Mouse (Mus musculus) thymus, adult 2 months (tissue): ENCODE measurements around the gene Epha1.

Experiments
- CTCF ChIP-seq: fragments of 200-500 bp; IDR thresholded peaks from 2 replicates; pipeline ENCODE4 v1.5.1; 2012; ENCODE audit warnings: mild to moderate bottlenecking, control low read depth, low read length, moderate library complexity, borderline replicate concordance; ENCODE audit not compliant: control insufficient read depth, poor library complexity, insufficient read depth; ENCODE audit errors: extremely low read depth
- POLR2A ChIP-seq: fragments of 200-500 bp; IDR thresholded peaks from 2 replicates; pipeline ENCODE4 v1.6.1; 2012; ENCODE audit warnings: mild to moderate bottlenecking, low read length, control low read depth, moderate library complexity; ENCODE audit not compliant: control insufficient read depth, poor library complexity, insufficient read depth; ENCODE audit errors: extremely low read depth

DNA sequence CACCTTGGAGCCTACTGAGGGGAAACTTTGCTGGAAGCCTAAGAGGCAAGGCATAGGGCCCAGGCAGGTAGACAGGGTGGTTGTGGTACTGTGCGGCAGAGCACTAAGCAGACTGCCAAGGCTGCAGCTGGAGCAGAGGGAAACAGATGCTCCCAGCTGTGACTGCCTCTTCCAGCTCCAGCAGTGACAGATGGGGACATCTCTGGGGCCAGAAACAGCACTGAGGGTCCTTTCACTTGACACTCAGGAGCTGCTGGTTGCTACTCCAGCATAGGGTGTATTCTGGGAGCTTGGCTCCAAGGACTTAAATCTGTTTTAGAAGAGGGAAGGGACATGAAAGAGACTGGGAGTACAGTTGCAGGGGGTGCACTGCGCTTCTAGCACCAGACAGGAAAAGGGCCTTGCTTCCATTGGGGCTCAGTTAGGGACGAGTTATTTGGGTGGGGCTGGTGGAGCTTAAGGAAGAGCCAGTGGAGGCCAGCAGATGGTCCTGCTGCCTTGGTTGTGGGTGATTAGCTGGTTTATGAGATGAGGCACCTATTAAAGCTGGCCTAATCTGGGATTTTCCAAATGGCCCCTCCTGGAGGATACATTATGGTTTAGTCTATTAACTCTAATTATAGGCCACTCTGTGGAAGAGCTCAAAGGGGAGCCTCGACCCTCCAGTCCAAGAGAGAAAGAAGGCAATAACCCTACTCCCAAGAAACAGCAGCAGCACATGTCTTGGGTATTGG is 2.3 kb downstream of the Epha1 start:
- TF ChIP-seq CTCF = no peak
- TF ChIP-seq POLR2A = no peak
